ENCODE assay signal across 27 mouse cellular contexts in genomic region chr6:143491380-143491779, GRCm38 (mm10).
"Had no signal": no experiment of that assay in that cellular context is flagged by ENCODE, and none has a peak within 500 bp of the region (broad histone marks: within the 10 kb centered on the region; RNA-seq: fewer than 3 reads in every experiment).

No protein-coding gene starts in this region.

- H3K4me2 ChIP-seq: heart, embryonic 11.5 days; hindbrain, embryonic 12.5 days; hindbrain, embryonic 14.5 days; intestine, embryonic 15.5 days; limb, embryonic 12.5 days; liver, embryonic 11.5 days; liver, embryonic 13.5 days; liver, embryonic 15.5 days had no signal

- ATAC-seq: hindbrain, embryonic 16.5 days; inflammation-experienced regulatory T-cells, adult 6 months; intestine, embryonic 15.5 days; intestine, postnatal 0 days had no signal

- H3K9ac ChIP-seq: hindbrain, embryonic 12.5 days; hindbrain, embryonic 14.5 days; intestine, embryonic 15.5 days; limb, embryonic 12.5 days; liver, embryonic 13.5 days; liver, embryonic 15.5 days had no signal

- H3K9me3 ChIP-seq: intestine, embryonic 15.5 days; limb, embryonic 10.5 days; liver, embryonic 15.5 days had no signal

- H3K27me3 ChIP-seq: hindbrain, embryonic 12.5 days; intestine, embryonic 15.5 days; liver, embryonic 13.5 days; liver, embryonic 15.5 days had no signal

- H3K36me3 ChIP-seq: hindbrain, embryonic 10.5 days; hindbrain, embryonic 12.5 days; intestine, embryonic 15.5 days; limb, embryonic 10.5 days; limb, embryonic 12.5 days; liver, embryonic 13.5 days; liver, embryonic 15.5 days had no signal

- H3K27ac ChIP-seq: gastrocnemius, adult 2 months; heart, adult 2 months; hindbrain, embryonic 10.5 days; hindbrain, embryonic 12.5 days; hindbrain, embryonic 14.5 days; intestine, embryonic 15.5 days; kidney, postnatal 0 days; layer of hippocampus, adult 2 months; left cerebral cortex, adult 2 months; limb, embryonic 10.5 days; limb, embryonic 12.5 days; liver, embryonic 13.5 days; liver, embryonic 15.5 days had no signal

- H3K4me1 ChIP-seq: hindbrain, embryonic 12.5 days; intestine, embryonic 15.5 days; limb, embryonic 12.5 days; liver, embryonic 13.5 days; liver, embryonic 15.5 days had no signal

- H3K4me3 ChIP-seq: gastrocnemius, adult 2 months; heart, adult 2 months; hindbrain, embryonic 10.5 days; hindbrain, embryonic 12.5 days; intestine, embryonic 15.5 days; layer of hippocampus, adult 2 months; left cerebral cortex, adult 2 months; limb, embryonic 10.5 days; limb, embryonic 12.5 days; liver, embryonic 13.5 days; liver, embryonic 15.5 days had no signal

- DNase-seq: gastrocnemius, adult 2 months; gastrocnemius, postnatal 10 days; gastrocnemius, postnatal 25 days; heart, adult 2 months; heart, postnatal 14 days; heart, postnatal 4 days; kidney, adult 18-20 months; kidney, adult 8-10 months; kidney, postnatal 25 days; kidney, postnatal 4 days; liver; liver, embryonic 13.5 days had no signal
